Mouse (Mus musculus): Measurements from ENCODE around the gene Spock1.

DNA sequence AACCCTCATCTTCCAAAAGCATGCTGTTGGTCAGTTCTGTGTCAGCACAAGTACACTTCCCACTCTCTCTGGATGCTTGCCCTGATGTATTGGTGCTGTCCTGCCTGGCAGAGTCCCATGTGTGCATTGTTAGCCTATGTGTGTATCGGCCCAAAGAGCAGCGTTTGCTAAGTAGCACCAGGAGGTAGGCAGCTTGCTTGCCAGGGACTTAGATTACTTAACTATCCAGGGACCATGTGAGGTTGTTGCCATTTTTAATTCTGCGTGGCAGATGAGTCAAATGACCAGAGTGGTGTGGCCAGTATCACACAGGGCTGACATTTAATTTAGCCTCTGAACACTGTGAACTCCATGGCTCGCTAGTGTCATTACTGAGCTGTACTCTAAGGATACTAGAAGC, 256.9 kb downstream of the Spock1 start:
- TF ChIP-seq TAL1 (IDR thresholded peaks at IDR 0.05; ENCODE audit: low read length), result no peak
- TF ChIP-seq GATA1 (IDR thresholded peaks at IDR 0.05; ENCODE audit: low read length), result no peak

Measured in erythroblast, embryonic 14.5 days (primary cell).